Mouse (Mus musculus): ENCODE measurements at regions not wholly inside any gene's neighbourhood (a gene's known extent, or its start where the extent isn't known, plus 50 kb on each side); places are given as distances from the start of the nearest gene placed in this dataset.
A peak's percentile ranks its signal among the peaks of the same experiment; 100 is the strongest.

DNA sequence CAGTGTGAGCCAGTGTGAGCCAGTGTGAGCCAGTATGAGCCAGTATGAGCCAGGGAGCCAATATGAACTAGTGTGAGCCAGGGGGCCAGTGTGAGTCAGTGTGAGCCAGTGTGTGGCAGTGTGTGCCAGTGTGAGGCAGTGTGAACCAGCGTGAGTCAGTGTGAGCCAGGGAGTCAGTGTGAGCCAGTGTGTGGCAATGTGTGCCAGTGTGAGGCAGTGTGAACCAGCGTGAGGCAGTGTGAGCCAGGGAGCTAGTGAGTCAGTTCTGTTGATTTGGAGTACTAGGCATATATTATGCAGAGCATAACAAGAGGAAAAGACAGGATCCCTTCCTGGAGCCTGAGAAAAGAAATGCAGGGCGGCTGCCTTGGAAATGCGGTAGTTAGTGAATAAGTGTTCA, 82.7 kb upstream of the Zfhx3 start:
- DNase-seq (ENCODE audit: low spot score in 2 of 2): no peak

- DNase-seq (ENCODE audit: low spot score in 2 of 2): no peak
Measured at GRCm38 (mm10) chr8:107860251-107860650, 82.2 kb upstream of the Zfhx3 start.

GRCm38 (mm10) chr8:107864802-107865651, 77.4 kb upstream of the Zfhx3 start:
- DNase-seq (ENCODE audit: low spot score in 2 of 2): no peak

DNA sequence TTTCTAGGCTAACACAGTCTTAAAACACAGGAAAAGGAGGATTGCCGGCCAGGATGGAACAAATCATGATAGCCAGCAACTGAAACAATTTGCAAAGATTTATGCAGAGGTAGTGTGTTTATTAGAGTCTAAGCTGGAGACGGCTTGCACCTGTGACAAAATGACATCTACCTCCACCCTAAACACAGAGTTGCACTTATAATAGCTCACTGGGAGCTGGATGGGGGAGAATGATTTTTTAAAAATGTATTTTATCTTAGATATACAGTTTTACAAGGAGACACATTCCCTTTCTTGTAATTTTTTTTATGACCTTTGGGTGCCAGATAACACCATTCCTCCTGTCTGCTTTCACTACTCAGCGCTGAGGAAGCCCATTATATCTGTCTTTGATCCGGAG, 76.7 kb upstream of the Zfhx3 start:
- no peak for DNase-seq (ENCODE audit: low spot score in 2 of 2)

DNA sequence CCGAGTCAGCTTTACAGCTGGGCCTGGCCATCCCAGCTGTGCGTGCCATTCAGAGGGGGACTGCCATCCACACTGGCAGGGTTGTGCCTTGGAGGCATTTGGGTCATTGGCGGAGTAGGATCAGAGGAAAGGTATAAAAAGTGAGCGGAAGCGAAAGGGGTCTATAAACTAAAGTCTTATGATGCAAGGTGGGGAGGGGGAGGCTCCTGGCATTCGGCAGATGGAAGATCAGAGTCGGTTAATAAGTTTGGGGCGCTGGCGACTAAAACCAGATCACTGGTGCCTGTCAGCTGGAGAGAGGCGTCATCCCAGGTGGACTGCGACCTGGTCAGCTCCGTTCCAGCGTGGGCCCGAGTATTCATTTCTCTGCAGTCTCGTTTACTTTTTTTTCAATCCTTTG, 70.7 kb upstream of the Zfhx3 start:
- DNase-seq (ENCODE audit: low spot score in 2 of 2): no peak

DNA sequence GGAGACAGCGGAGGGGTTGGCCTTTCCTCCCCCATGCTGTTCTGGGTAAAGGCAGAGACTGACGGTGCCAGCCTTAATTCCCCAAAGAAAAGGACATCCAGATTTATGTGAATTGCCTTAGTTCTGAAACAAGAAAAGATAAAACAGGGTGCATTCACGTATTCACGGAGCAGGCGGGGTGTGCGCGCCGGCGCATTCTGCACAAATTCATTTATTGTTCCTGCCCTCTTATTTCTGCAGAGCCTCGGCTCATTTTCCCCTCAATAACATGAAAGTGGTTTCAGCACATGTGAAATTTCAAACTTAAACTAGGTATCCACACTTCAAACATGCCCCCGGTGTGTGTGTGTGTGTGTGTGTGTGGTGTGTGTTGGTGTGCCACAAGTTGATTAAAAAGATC, 70.3 kb upstream of the Zfhx3 start:
- no peak for DNase-seq (ENCODE audit: low spot score in 2 of 2)

GRCm38 (mm10) chr8:107876455-107876854, 66.0 kb upstream of the Zfhx3 start:
- DNase-seq (ENCODE audit: low spot score in 2 of 2): no peak

- peak; percentile 14 to 50 for DNase-seq (ENCODE audit: low spot score in 2 of 2)
Measured at GRCm38 (mm10) chr8:107881851-107882250, 60.6 kb upstream of the Zfhx3 start.

GRCm38 (mm10) chr8:107885547-107885946, 56.9 kb upstream of the Zfhx3 start:
- DNase-seq (ENCODE audit: low spot score in 2 of 2): no peak

DNA sequence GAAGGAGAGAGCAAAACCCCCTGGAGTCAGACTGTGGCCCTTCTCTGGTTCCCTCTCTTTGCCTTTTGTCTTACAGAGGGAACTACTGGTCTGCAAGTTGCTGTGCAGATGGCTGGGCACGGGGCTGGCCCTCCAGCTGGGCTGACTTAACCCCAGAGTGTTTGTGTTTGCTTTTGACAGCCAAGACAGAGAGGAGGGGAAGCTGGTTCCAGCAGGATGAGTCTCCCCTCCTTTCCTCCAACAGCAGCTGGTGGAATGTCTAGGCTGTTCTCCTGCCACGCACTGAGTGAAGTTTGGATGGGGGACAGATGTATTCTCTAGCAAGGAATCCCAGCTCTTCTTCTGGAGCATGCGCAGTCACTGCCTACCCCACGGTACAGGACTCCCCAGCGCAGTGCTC, 56.5 kb upstream of the Zfhx3 start:
- no peak for DNase-seq (ENCODE audit: low spot score in 2 of 2)

GRCm38 (mm10) chr8:107886516-107887253, 55.8 kb upstream of the Zfhx3 start:
- DNase-seq (ENCODE audit: low spot score in 2 of 2): no peak

DNA sequence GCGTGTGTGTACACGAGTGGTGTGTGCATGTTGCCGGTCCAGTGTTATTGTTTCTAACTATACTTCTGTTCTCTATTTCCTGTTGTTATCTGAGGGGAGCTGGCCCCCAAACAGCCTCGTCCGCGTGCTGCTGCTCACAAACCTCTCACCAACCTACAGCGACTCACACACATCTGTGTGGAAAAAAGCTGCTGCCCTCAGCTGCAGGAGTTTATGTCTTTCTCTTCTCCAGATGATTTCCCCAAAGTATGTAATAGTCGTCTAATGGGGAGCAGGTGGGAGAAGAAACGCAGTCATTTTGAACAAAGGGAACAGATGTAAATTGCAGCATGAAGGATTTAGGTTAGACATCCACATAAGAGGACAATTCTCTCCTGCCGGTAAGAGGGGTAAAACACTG, 55.1 kb upstream of the Zfhx3 start:
- no peak for DNase-seq (ENCODE audit: low spot score in 2 of 2)

GRCm38 (mm10) chr8:107890922-107891321, 51.5 kb upstream of the Zfhx3 start:
- no peak for DNase-seq (ENCODE audit: low spot score in 2 of 2)

Small RNA genes lying in the stretch of these regions (microRNA-seq; reads per million reads assigned to microRNA genes)
- 0 reads per million in 2 experiments for gene Gm22825
- gene Gm23646: 0 reads per million in 2 experiments

All from left cerebral cortex, adult 8-10 months (tissue).